Mouse (Mus musculus) bone marrow macrophage, adult 2 months (primary cell): ENCODE data around the gene Pgap2.

ENCODE experiments used
- CTCF ChIP-seq: IDR thresholded peaks from 2 replicates; pipeline ENCODE4 v1.5.1; 2012; ENCODE audit warnings: low read depth, mild to moderate bottlenecking, low read length, moderate library complexity
- POLR2A ChIP-seq: IDR thresholded peaks from 2 replicates; pipeline ENCODE4 v1.6.1; 2012; ENCODE audit warnings: mild to moderate bottlenecking, low read depth, low read length, borderline replicate concordance

GRCm38 (mm10) chr7:102272422-102272948, 62.5 kb downstream of the Pgap2 start:
- TF ChIP-seq CTCF = no peak
- no peak for TF ChIP-seq POLR2A
